8 mouse cellular contexts compared by ENCODE assay signal in genomic region chr2:6255402-6255988, GRCm38 (mm10). TPM values are rescaled to one million over a fixed set of nuclear protein-coding genes. Genes with fewer than 3 reads are reported as not detected.
A peak's percentile ranks its signal among the peaks of the same experiment; 100 is the strongest.
DNase-seq lines count a peak whose midpoint lies in the region; ATAC-seq and TF ChIP-seq lines count a peak whose summit lies in the region.
"Had no signal": no experiment of that assay in that cellular context is flagged by ENCODE, and none has a peak within 500 bp of the region (broad histone marks: within the 10 kb centered on the region; RNA-seq: fewer than 3 reads in every experiment).

No protein-coding gene starts in this region.

- H3K27ac ChIP-seq in heart, postnatal 0 days (ENCODE audit: low read depth), result peak overlapping the region; percentile 85
- no peak overlapping the region for H3K27ac ChIP-seq in midbrain, postnatal 0 days (ENCODE audit: low read depth, low read length)
- no peak overlapping the region for H3K27ac ChIP-seq in midbrain, embryonic 14.5 days (replicated peaks; ENCODE audit: low read depth, low read length)
- 0 out of 2 replicates have a peak overlapping the region, but pooled peaks have one; percentile 29 for H3K27ac ChIP-seq in embryonic facial prominence, embryonic 15.5 days (replicated peaks)
- peak overlapping the region; percentile 78; the same call in 1 of the 2 replicates for H3K27ac ChIP-seq in stomach, postnatal 0 days (replicated peaks)

- no peak for TF ChIP-seq CTCF in heart, postnatal 0 days (IDR thresholded peaks at IDR 0.05; ENCODE audit: low read depth)
- TF ChIP-seq CTCF in midbrain, postnatal 0 days (IDR thresholded peaks at IDR 0.05), result no peak
- TF ChIP-seq CTCF in stomach, postnatal 0 days (IDR thresholded peaks at IDR 0.05; ENCODE audit: low read depth), result no peak

- no peak overlapping the region for H3K4me2 ChIP-seq in heart, postnatal 0 days (ENCODE audit: low read depth, low read length)
- no peak overlapping the region for H3K4me2 ChIP-seq in midbrain, postnatal 0 days (ENCODE audit: low read depth, low read length, poor library complexity, severe bottlenecking)
- H3K4me2 ChIP-seq in midbrain, embryonic 14.5 days (ENCODE audit: low read length), result no peak overlapping the region
- H3K4me2 ChIP-seq in embryonic facial prominence, embryonic 15.5 days (replicated peaks), result no peak overlapping the region
- no peak overlapping the region for H3K4me2 ChIP-seq in stomach, postnatal 0 days (replicated peaks; ENCODE audit: low read depth)
- H3K4me2 ChIP-seq: liver, embryonic 11.5 days had no signal

- H3K36me3 ChIP-seq in heart, postnatal 0 days (replicated peaks; ENCODE audit: control insufficient read depth, insufficient read depth, low read length), result no peaks in the 10 kb centered on the region
- H3K36me3 ChIP-seq in midbrain, postnatal 0 days (ENCODE audit: insufficient read depth, low read length), result no peaks in the 10 kb centered on the region
- no peaks in the 10 kb centered on the region for H3K36me3 ChIP-seq in midbrain, embryonic 14.5 days (ENCODE audit: control insufficient read depth, insufficient read depth, low read length)
- H3K36me3 ChIP-seq in embryonic facial prominence, embryonic 15.5 days, result no peaks in the 10 kb centered on the region
- no peaks in the 10 kb centered on the region for H3K36me3 ChIP-seq in stomach, postnatal 0 days (ENCODE audit: control insufficient read depth, insufficient read depth, low read length)

- WGBS in heart, postnatal 0 days, result 91% methylated on average over 5 of the region's 5 CpGs
- WGBS in midbrain, postnatal 0 days, result 66% methylated on average over 5 of the region's 5 CpGs
- 79% methylated on average over 5 of the region's 5 CpGs for WGBS in midbrain, embryonic 14.5 days
- 68% methylated on average over 5 of the region's 5 CpGs for WGBS in embryonic facial prominence, embryonic 15.5 days
- WGBS in stomach, postnatal 0 days, result 68% methylated on average over 5 of the region's 5 CpGs

- intact Hi-C loops in heart, postnatal 25 days (cut with DNase I), result no loop called here

- no peak for DNase-seq in heart, postnatal 0 days (ENCODE audit: low spot score)
- no peak for DNase-seq in heart, postnatal 25 days (ENCODE audit: low spot score)
- peak; percentile 10 for DNase-seq in midbrain, postnatal 0 days (ENCODE audit: low spot score)
- no peak for DNase-seq in midbrain, embryonic 14.5 days
- no peak for DNase-seq in stomach, postnatal 0 days (ENCODE audit: low spot score)
- DNase-seq in frontal cortex, postnatal 25 days (ENCODE audit: low spot score in 2 of 2), result no peak

- no peaks in the 10 kb centered on the region for H3K9me3 ChIP-seq in heart, postnatal 0 days (replicated peaks; ENCODE audit: control insufficient read depth, low read length)
- H3K9me3 ChIP-seq in midbrain, postnatal 0 days (ENCODE audit: low read length), result no peaks in the 10 kb centered on the region
- peaks cover 6% of the 10 kb centered on the region; the same call in 1 of the 2 replicates for H3K9me3 ChIP-seq in midbrain, embryonic 14.5 days (ENCODE audit: control insufficient read depth, low read length)
- H3K9me3 ChIP-seq in embryonic facial prominence, embryonic 15.5 days (replicated peaks), result no peaks in the 10 kb centered on the region
- no peaks in the 10 kb centered on the region for H3K9me3 ChIP-seq in stomach, postnatal 0 days (ENCODE audit: control insufficient read depth, low read length)

- no peak for ATAC-seq in heart, postnatal 0 days (ENCODE audit: insufficient read depth, low read depth)
- ATAC-seq in midbrain, postnatal 0 days (ENCODE audit: low FRiP score), result no peak
- no peak for ATAC-seq in midbrain, embryonic 14.5 days (ENCODE audit: low FRiP score, low TSS enrichment)
- no peak for ATAC-seq in embryonic facial prominence, embryonic 15.5 days (ENCODE audit: insufficient number of reproducible peaks, low FRiP score, low TSS enrichment, low read depth)
- no peak for ATAC-seq in stomach, postnatal 0 days (ENCODE audit: low FRiP score, low TSS enrichment)

- TF ChIP-seq EP300 in heart, postnatal 0 days (IDR thresholded peaks at IDR 0.05; ENCODE audit: low read depth), result no peak
- no peak for TF ChIP-seq EP300 in stomach, postnatal 0 days (optimal IDR thresholded peaks at IDR 0.05)

- no peak overlapping the region for H3K9ac ChIP-seq in heart, postnatal 0 days (replicated peaks; ENCODE audit: low read depth, low read length)
- H3K9ac ChIP-seq in midbrain, postnatal 0 days (replicated peaks; ENCODE audit: low read length, poor library complexity, severe bottlenecking), result no peak overlapping the region
- no peak overlapping the region for H3K9ac ChIP-seq in midbrain, embryonic 14.5 days (replicated peaks; ENCODE audit: low read length)
- no peak overlapping the region for H3K9ac ChIP-seq in embryonic facial prominence, embryonic 15.5 days
- H3K9ac ChIP-seq in stomach, postnatal 0 days (ENCODE audit: low read length), result no peak overlapping the region

- no peak overlapping the region for H3K4me3 ChIP-seq in heart, postnatal 0 days (ENCODE audit: low read depth, low read length)
- no peak overlapping the region for H3K4me3 ChIP-seq in midbrain, postnatal 0 days (ENCODE audit: low read depth, low read length)
- H3K4me3 ChIP-seq in midbrain, embryonic 14.5 days (replicated peaks; ENCODE audit: low read depth, low read length), result no peak overlapping the region
- no peak overlapping the region for H3K4me3 ChIP-seq in embryonic facial prominence, embryonic 15.5 days (replicated peaks)
- no peak overlapping the region for H3K4me3 ChIP-seq in stomach, postnatal 0 days (ENCODE audit: low read depth, low read length)

- H3K4me1 ChIP-seq in heart, postnatal 0 days (ENCODE audit: control insufficient read depth, insufficient read depth), result peaks cover 25% of the 10 kb centered on the region
- H3K4me1 ChIP-seq in midbrain, postnatal 0 days (ENCODE audit: insufficient read depth, low read length), result no peaks in the 10 kb centered on the region
- no peaks in the 10 kb centered on the region for H3K4me1 ChIP-seq in midbrain, embryonic 14.5 days (ENCODE audit: control insufficient read depth, insufficient read depth, low read length)
- peaks cover 10% of the 10 kb centered on the region for H3K4me1 ChIP-seq in embryonic facial prominence, embryonic 15.5 days
- H3K4me1 ChIP-seq in stomach, postnatal 0 days (replicated peaks; ENCODE audit: control insufficient read depth, insufficient read depth), result peaks cover 5% of the 10 kb centered on the region; the same call in 1 of the 2 replicates

- H3K27me3 ChIP-seq in heart, postnatal 0 days (ENCODE audit: control insufficient read depth, insufficient read depth, low read length), result no peaks in the 10 kb centered on the region
- no peaks in the 10 kb centered on the region for H3K27me3 ChIP-seq in midbrain, postnatal 0 days (ENCODE audit: insufficient read depth, low read length)
- H3K27me3 ChIP-seq in midbrain, embryonic 14.5 days (ENCODE audit: control insufficient read depth, insufficient read depth, low read length), result no peaks in the 10 kb centered on the region
- H3K27me3 ChIP-seq in embryonic facial prominence, embryonic 15.5 days, result no peaks in the 10 kb centered on the region
- H3K27me3 ChIP-seq in stomach, postnatal 0 days (ENCODE audit: control insufficient read depth, insufficient read depth, low read length), result no peaks in the 10 kb centered on the region

RNA-seq across cellular contexts. Expression of gene Echdc3, which starts 42.7 kb away (rescaled TPM):
- 17.3 and 27.4 TPM in 2 replicates for total RNA-seq in heart, postnatal 0 days (2014; rRNA removed; ENCODE audit: low replicate concordance)
- 16.9 and 17.7 TPM in 2 replicates for polyA plus RNA-seq in heart, postnatal 0 days (2015; fragmentation: Nextera tagmentation; extraction: Ambion mirVana)
- total RNA-seq in heart, postnatal 25 days (2021), result 10 to 100 TPM; 20.1 to 22.1 TPM
- 1.5 and 2.3 TPM in 2 replicates for total RNA-seq in midbrain, postnatal 0 days (2014; rRNA removed)
- polyA plus RNA-seq in midbrain, postnatal 0 days (2015; fragmentation: Nextera tagmentation; extraction: Ambion mirVana), result 0.90 and 1.0 TPM in 2 replicates
- polyA plus RNA-seq in midbrain, embryonic 14.5 days (2014; fragmentation: Nextera tagmentation; extraction: Ambion mirVana), result 0.70 and 1.4 TPM in 2 replicates
- polyA plus RNA-seq in embryonic facial prominence, embryonic 15.5 days (2015; fragmentation: Nextera tagmentation; extraction: Ambion mirVana), result 5.0 and 6.3 TPM in 2 replicates
- polyA plus RNA-seq in stomach, postnatal 0 days (2015; fragmentation: Nextera tagmentation; extraction: Ambion mirVana), result 8.1 and 9.1 TPM in 2 replicates

Comparison
In these comparisons a context has a peak if more than half of its experiments do, and no peak if none do; other contexts are left out.
1. H3K27ac ChIP-seq: peak in heart, postnatal 0 days (single experiment), embryonic facial prominence, embryonic 15.5 days (single experiment) and stomach, postnatal 0 days (single experiment); none in midbrain, postnatal 0 days (single experiment) and midbrain, embryonic 14.5 days (single experiment).